Mouse (Mus musculus): ENCODE measurements around the gene Il11. TPM values are rescaled to one million over a fixed set of nuclear protein-coding genes. Genes with fewer than 3 reads are reported as not detected.
"Not testable (repeated sequence)": the region's sequence is repeated elsewhere in the genome, so short reads cannot be mapped to it uniquely, and the experiment has no call there.

Gene Il11
- total RNA-seq (2014; fragmentation: Nextera tagmentation) (not detected in 2 replicates), total RNA-seq (2017) (0.15 TPM in 1 of 2 replicates, not detected in the other)

DNA sequence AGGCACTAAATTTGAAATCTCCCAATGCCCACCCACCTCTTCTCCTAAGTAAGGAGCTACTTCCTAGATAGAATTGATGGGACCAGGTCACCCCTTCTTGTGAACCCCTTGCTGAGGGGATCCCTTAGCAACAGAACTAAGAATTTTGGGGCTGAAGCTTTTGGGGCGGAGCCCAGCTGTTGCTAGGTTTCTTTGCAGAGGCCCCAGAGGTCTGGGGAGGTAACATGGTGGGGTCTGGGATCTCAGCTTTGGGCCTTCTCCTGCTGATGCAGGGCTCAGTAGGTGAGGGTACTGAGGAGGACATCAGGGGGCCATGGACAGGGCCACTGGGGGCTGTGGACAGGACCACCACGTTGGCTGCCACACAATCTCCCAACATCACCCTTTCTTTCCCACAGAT is at the start of gene Il11, which contains the start of gene Tmem190:
Gene Il11, minus strand, starts transcription at position 101 of the 400 bp plus-strand sequence.
Gene Tmem190, plus strand, starts transcription at position 179 of the 400 bp plus-strand sequence.
- no peak for ATAC-seq (replicated peaks; ENCODE audit: low FRiP score, low TSS enrichment, poor library complexity, severe bottlenecking)

- ATAC-seq (replicated peaks; ENCODE audit: low FRiP score, low TSS enrichment, poor library complexity, severe bottlenecking) = no peak
Observed at GRCm38 (mm10) chr7:4830476-4830875, 47.8 kb upstream of the Il11 start.

DNA sequence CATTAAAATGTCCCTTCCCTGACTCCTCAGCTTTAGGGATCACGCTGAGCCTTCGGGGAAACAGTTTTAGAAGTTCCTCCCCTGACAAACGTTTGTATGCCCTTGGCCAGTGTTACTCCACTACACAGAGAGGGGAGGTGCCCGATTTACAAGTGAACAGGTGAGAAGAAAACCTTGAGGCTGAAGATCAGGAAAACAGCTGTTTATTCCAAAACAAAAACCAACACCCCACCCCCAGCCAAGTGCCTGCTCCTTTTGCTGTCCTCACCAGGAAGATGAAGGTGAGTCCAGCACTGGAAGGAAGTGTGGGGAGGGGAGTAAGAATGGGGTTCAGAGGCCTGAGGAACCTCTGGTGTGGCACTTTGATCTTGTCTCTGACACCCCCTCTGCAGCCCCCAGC is 42.7 kb upstream of the Il11 start:
- ATAC-seq (replicated peaks; ENCODE audit: low FRiP score, low TSS enrichment, poor library complexity, severe bottlenecking) = no peak

DNA sequence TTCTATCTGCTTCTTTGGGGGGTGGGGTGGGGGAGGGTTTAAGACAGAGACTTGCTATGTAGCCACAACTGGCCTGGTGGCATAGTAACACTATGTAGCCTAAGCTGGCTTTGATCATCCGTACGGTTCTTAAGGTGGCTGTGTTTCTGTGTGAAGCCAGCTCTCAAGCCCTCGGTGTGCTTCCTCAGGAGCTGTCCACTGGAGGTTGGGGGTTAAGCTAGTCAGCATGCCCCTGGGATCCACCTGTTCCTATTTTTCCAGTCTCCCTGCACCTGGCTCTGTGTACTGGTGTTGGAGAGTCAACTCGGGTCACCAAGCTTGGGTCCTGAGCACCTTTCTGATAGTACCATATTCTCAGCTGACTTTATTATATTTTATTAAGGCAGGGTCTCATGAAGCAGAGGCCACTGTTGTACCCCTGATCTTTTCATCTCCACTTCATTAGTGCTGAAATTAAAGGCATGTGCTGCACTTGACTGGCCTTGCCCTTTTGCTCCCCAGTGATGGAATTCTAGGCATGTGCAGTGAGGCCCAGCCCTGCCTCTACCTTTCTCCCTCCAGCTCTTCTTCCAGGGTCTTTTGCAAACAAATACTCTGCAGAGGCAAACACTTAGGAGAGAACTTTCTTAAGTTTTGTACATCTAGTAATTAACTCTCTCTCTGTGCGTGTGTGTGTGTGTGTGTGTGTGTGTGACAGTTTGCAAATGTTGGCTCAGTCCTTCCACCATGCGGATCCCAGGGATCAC is 39.7 kb upstream of the Il11 start:
- no peak for ATAC-seq (replicated peaks; ENCODE audit: low FRiP score, low TSS enrichment, poor library complexity, severe bottlenecking)

DNA sequence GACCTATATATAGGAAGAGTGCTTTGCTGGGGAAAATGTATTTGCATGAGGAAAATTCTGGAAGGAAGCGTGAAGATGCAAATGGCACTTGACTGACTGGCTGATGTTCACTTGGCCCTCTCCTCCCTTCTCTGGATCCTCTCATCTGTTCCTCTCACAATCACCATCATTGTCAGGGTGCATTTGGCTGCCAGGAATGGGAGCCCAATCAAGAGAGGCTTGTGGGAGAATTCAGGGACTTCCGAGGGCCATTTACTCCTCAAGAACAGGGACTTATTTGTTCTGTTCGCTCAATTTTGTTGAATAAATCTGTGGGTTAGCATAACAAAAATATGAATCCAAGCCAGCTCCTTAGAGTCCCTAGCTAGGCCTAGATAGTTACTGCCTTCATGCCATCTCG is 39.0 kb upstream of the Il11 start:
- no peak for ATAC-seq (replicated peaks; ENCODE audit: low FRiP score, low TSS enrichment, poor library complexity, severe bottlenecking)

DNA sequence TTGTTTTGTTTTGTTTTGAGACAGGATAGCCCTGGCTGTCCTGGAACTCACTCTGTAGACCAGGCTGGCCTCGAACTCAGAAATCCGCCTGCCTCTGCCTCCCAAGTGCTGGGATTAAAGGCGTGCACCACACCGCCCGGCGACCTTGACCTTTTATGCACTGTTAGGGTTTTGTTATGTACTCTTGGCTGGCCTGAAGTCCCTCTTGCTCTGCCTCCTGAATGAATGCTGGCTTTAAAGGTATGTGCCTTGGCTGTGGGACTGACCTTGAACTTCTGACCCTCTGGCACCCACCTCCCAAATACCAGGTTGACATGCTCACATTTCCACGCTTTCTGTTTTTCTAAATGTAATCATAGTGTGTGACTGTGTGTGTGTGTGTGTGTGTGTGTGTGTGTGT is 38.3 kb upstream of the Il11 start:
- not testable (repeated sequence) for ATAC-seq (replicated peaks; ENCODE audit: low FRiP score, low TSS enrichment, poor library complexity, severe bottlenecking)

DNA sequence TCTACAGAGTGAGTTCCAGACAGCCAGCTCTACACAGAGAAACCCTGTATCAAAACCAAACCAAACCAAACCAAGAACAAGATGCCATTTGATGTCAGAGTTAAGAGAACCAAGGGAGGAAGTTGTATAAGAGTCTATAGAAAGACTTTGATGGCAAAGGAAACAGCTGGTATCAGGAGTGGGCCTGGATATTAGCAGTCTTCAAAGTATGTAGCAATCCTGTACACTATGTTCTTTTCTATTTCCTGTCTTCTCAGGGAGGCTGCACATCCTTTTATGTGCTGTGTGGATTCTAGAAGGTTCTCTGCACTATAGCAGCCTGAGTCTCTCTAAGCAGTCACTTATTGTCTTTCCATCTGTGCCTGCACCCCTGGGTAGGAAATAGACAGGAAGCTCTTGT is 33.9 kb upstream of the Il11 start:
- no peak for ATAC-seq (replicated peaks; ENCODE audit: low FRiP score, low TSS enrichment, poor library complexity, severe bottlenecking)

DNA sequence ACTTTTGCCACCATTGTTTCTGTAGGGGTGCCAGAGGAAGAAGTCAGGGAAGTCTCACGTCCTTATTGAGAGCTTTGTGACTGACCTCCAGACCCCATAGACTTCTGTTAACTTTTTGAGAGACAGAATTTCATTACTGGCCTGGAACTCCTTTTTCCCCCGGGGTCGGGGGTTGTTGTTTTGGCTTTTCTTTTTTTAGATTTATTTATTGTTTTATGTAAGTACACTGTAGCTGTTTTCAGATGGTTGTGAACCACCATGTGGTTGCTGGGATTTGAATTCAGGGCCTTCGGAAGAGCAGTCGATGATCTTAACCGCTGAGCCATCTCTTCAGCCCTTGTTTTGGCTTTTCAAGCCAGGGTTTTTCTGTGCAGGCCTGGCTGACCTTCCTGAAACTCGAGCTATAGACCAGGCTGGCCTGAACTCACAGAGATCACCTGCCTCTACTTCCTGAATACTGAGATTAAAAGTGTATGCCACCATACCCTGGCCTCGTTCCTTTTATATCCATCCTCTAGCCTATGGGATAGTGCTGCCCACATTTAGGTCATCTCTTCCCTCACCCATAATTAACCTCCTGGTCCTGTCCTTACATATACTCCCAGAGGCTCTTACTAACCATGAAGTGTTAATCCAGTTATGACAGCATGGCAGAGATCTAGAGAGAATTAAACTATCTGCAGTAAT is 30.6 kb upstream of the Il11 start:
- ATAC-seq (replicated peaks; ENCODE audit: low FRiP score, low TSS enrichment, poor library complexity, severe bottlenecking) = no peak

DNA sequence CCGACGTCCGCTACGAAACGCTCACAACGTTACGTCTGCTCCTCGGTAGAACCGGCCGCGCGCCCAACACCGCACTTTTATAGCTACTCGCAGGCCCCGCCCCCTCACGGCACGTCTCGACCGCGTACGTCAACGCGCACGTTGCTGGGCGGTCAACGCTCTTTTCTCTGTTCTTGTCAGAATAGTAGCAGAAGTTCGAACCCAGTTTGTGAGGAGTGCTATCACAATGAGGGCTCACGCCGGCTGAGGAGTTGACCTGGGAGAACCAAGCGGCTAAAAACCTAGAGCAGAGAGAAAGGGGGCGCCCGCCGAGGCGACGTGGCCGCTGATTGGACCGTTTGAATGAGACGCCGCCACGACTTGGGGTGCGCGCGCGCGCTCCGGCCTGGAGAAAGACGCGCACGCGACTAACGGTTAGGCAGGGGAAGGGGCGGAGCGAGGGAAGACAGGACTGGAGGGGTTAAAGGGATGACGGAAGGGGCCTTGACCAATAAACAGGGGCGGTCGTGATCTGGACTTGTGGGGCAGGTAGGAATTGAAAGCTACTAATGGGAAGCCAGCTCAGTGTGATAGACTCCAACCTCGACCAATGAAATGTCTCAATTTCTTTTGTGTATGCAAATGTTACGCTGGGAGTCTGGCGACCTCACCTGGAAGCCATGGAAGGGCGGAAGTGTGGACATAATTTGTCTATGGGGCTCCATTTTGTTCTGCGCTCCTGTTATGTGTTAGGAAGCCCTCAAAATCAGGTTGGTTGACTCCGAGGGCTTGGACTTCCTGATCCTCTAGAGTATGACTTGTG is 29.8 kb upstream of the Il11 start, which contains the start of gene Ube2s:
Gene Ube2s, minus strand, starts transcription at position 288 of the 802 bp plus-strand sequence.
- peak; percentile 96 for ATAC-seq (replicated peaks; ENCODE audit: low FRiP score, low TSS enrichment, poor library complexity, severe bottlenecking)

- ATAC-seq (replicated peaks; ENCODE audit: low FRiP score, low TSS enrichment, poor library complexity, severe bottlenecking) = peak; percentile 3; the same call in 1 of the 2 replicates
Observed at GRCm38 (mm10) chr7:4811842-4812302, 29.2 kb upstream of the Il11 start.

GRCm38 (mm10) chr7:4811131-4811530 is 28.5 kb upstream of the Il11 start:
- not testable (repeated sequence) for ATAC-seq (replicated peaks; ENCODE audit: low FRiP score, low TSS enrichment, poor library complexity, severe bottlenecking)

- peak; percentile 88 for ATAC-seq (replicated peaks; ENCODE audit: low FRiP score, low TSS enrichment, poor library complexity, severe bottlenecking)
Observed at GRCm38 (mm10) chr7:4806716-4807115, 24.1 kb upstream of the Il11 start.

DNA sequence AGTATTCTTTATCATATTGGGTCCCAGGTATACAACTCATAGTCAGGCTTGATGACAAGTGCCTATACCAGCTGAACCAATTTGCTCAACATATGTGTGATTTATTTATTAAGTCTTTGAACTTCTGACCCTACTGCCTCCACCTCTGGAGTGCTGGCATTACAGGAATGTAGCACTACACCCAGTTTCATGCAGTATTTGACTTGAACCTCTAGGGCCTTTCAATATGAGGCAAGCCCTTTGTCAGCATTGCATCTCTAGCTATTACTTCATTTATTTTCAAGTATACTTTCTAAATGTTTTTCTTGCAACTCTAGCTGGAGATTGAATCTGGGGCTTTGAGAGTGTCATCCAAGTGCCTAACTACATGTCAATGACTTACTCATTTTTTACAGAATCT is 19.6 kb upstream of the Il11 start:
- no peak for ATAC-seq (replicated peaks; ENCODE audit: low FRiP score, low TSS enrichment, poor library complexity, severe bottlenecking)

- ATAC-seq (replicated peaks; ENCODE audit: low FRiP score, low TSS enrichment, poor library complexity, severe bottlenecking) = peak; percentile 12; the same call in 1 of the 2 replicates
Observed at GRCm38 (mm10) chr7:4795767-4796433, 13.2 kb upstream of the Il11 start.

- peak; percentile 16; the same call in 1 of the 2 replicates for ATAC-seq (replicated peaks; ENCODE audit: low FRiP score, low TSS enrichment, poor library complexity, severe bottlenecking)
Observed at GRCm38 (mm10) chr7:4794631-4795168, 12.0 kb upstream of the Il11 start.

DNA sequence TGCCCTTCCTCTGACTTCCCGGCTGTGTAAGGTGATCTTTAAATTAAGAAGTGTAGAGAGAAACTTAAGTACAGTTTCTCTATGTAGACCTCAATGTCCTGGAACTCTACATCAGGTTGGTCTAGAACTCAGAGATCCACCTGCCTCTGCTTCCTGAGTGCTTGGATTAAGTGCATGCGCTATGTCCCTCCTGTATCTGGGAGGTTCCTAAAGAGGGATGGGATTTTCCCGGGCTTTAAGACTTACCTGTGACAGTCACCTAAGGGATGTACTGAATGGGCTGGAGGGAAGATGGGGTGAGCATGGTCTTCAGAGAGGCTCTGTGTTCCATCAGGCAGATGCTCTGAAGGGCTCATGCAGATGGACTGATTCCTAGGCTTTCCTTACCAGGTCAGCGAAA is 11.0 kb upstream of the Il11 start:
- no peak for ATAC-seq (replicated peaks; ENCODE audit: low FRiP score, low TSS enrichment, poor library complexity, severe bottlenecking)

GRCm38 (mm10) chr7:4793248-4793647 is 10.6 kb upstream of the Il11 start:
- ATAC-seq (replicated peaks; ENCODE audit: low FRiP score, low TSS enrichment, poor library complexity, severe bottlenecking) = not testable (repeated sequence)

DNA sequence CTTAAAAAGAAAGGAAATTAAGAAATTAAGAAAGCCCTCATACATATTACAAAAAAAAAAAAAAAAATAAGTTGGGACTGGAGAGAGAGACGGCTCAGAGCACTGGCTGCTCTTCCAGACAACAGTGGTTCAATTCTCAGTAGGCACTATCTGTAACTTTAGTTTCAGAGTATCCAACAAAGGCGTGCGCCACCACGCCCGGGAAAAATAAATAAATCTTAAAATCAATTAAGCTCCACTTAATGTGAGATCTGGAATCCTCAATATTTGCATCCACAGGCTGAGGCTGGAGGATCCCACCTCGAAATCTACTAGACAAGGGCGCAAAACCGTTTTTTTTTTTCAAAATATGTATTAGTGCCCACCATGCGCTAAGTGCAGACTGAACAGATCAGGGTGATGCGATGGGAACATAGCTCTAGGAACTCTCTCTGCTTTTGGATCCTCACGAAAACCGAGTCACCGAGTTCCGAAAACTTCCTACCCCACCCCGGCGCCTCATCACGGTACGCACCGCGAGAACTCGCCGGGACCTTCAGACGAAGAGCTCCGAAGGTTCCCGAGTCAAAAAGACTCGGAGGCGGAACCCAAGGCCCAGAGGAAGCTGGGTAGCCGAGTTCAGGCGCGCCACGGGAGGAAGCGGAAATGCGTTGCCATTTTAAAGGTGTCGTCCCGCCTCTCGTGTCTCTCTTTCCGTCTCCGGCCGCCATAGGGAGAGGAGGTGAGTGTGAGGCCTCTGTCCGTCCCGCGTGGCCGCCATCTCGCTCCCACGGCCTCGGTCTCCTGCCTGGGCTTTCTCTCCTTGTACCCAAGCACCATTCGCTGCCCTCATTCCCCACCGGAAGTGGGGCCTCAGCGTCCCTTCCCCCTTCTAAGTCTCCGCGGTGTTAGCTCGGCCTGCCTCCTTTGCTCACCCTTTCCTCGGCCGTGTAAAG is 9.9 kb upstream of the Il11 start, which contains the start of gene Rpl28:
Gene Rpl28, plus strand, starts transcription at position 597 of the 935 bp plus-strand sequence.
- ATAC-seq (replicated peaks; ENCODE audit: low FRiP score, low TSS enrichment, poor library complexity, severe bottlenecking) = peak; percentile 85

Data from megakaryocyte-erythroid progenitor cell, adult 5-6 weeks (primary cell).